Mouse (Mus musculus) forebrain, embryonic 11.5 days (tissue): ENCODE measurements around the gene Rnf186. TPM values are rescaled to one million over a fixed set of nuclear protein-coding genes. Genes with fewer than 3 reads are reported as not detected.

Source experiments
- ATAC-seq: fragments of 200-750 bp; cut with Nextera tagmentation; replicated peaks from 2 replicates; pipeline ENCODE4 v1.8.0; 2017; ENCODE audit warnings: moderate TSS enrichment; ENCODE audit not compliant: low FRiP score
- DNase-seq: peaks from one replicate; pipeline ENCODE4 v3.0.0-alpha.2; 2017; ENCODE audit warnings: low spot score
- H3K27ac ChIP-seq: fragments of 300-500 bp; sonication (generic); 2 replicates; pipeline ENCODE4 v1.5.1; 2014; ENCODE audit warnings: low read depth, low read length
- H3K27me3 ChIP-seq: fragments of 300-500 bp; sonication (generic); 2 replicates; pipeline ENCODE4 v1.6.1; 2014; ENCODE audit warnings: mild to moderate bottlenecking, low read length, mixed read lengths; ENCODE audit not compliant: control insufficient read depth, insufficient read depth
- H3K36me3 ChIP-seq: fragments of 300-500 bp; sonication (generic); 2 replicates; pipeline ENCODE4 v1.6.1; 2014; ENCODE audit warnings: mild to moderate bottlenecking, low read length, moderate library complexity, mixed read lengths; ENCODE audit not compliant: control insufficient read depth, insufficient read depth
- H3K4me1 ChIP-seq: fragments of 300-500 bp; sonication (generic); replicated peaks from 2 replicates; pipeline ENCODE4 v1.6.1; 2014; ENCODE audit warnings: low read length, mixed read lengths; ENCODE audit not compliant: control insufficient read depth, insufficient read depth
- H3K4me2 ChIP-seq: fragments of 300-500 bp; sonication (generic); 2 replicates; pipeline ENCODE4 v1.6.1; 2014; ENCODE audit warnings: low read depth, mild to moderate bottlenecking, low read length, moderate library complexity, mixed read lengths; ENCODE audit not compliant: severe bottlenecking
- H3K4me3 ChIP-seq: fragments of 300-500 bp; sonication (generic); 2 replicates; pipeline ENCODE4 v1.5.1; 2014; ENCODE audit warnings: low read depth, low read length
- H3K9ac ChIP-seq: fragments of 300-500 bp; sonication (generic); 2 replicates; pipeline ENCODE4 v1.6.1; 2014; ENCODE audit warnings: low read length
- H3K9me3 ChIP-seq: fragments of 300-500 bp; sonication (generic); 2 replicates; pipeline ENCODE4 v1.6.1; 2016; ENCODE audit warnings: low read length, mixed read lengths; ENCODE audit not compliant: control insufficient read depth
- WGBS: fragments of 180-500 bp; shearing (Covaris S2); extraction: QIAGEN DNeasy Blood & Tissue Kit; methylation state at CpG from one replicate; pipeline ENCODE4 v1.1.7; 2014; 5-methylcytosine and 5-hydroxymethylcytosine counted together
- polyA plus RNA-seq: library from polyadenylated mRNA; unstranded; fragments of >200 nt; fragmentation: Nextera tagmentation; extraction: Ambion mirVana; gene quantifications from 2 replicates; pipeline ENCODE4 v1.2.1, GENCODE M21; 2014

Gene Rnf186
- polyA plus RNA-seq, 1 experiment from 2014 or later = not detected

- Histone ChIP-seq H3K4me1 (no peaks in the 10 kb centered on the region), H3K9ac (no peak overlapping the region), H3K27ac (no peak overlapping the region), H3K9me3 (no peaks in the 10 kb centered on the region), H3K36me3 (no peaks in the 10 kb centered on the region), H3K4me2 (no peak overlapping the region), H3K4me3 (no peak overlapping the region), H3K27me3 (no peaks in the 10 kb centered on the region)
- 97% methylated on average over 13 of the region's 13 CpGs for WGBS
- ATAC-seq = no peak
- DNase-seq = no peak
Measured at GRCm38 (mm10) chr4:139011201-139011702, 44.3 kb downstream of the Rnf186 start.

DNA sequence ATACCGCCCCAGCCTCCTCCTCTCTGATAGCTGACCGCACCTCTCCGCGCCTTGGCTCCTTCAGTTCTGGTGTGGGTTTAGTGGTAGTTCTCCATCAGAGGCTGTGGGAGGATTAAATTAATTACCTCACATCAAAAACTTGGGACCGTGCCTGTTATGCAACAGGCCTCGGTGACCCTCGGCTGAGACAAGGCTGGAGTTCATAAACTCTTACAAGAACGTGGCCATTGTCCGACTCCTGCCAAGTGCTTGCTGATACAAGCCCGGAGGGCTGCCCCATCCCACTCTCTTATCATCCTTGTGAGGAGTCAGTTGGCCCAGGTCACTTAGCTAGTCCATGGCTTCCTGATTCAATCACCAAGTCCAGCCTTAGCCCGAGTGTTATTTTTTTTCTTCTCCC, 46.4 kb downstream of the Rnf186 start:
- no peak overlapping the region for H3K9ac ChIP-seq
- no peaks in the 10 kb centered on the region for H3K4me1 ChIP-seq
- no peak for DNase-seq
- no peak for ATAC-seq
- H3K36me3 ChIP-seq = no peaks in the 10 kb centered on the region
- H3K27me3 ChIP-seq = no peaks in the 10 kb centered on the region
- H3K27ac ChIP-seq = no peak overlapping the region
- H3K9me3 ChIP-seq = no peaks in the 10 kb centered on the region
- H3K4me2 ChIP-seq = no peak overlapping the region
- no peak overlapping the region for H3K4me3 ChIP-seq
- 92% methylated on average over 11 of the region's 11 CpGs for WGBS

- DNase-seq (no peak), ATAC-seq (no peak)
- no peak overlapping the region for H3K27ac ChIP-seq
- no peak overlapping the region for H3K4me3 ChIP-seq
- WGBS = 78% methylated on average over 6 of the region's 6 CpGs
- no peak overlapping the region for H3K4me2 ChIP-seq
- no peaks in the 10 kb centered on the region for H3K4me1 ChIP-seq
- no peaks in the 10 kb centered on the region for H3K27me3 ChIP-seq
- no peak overlapping the region for H3K9ac ChIP-seq
- H3K36me3 ChIP-seq = no peaks in the 10 kb centered on the region
- H3K9me3 ChIP-seq = no peaks in the 10 kb centered on the region
Measured at GRCm38 (mm10) chr4:139014793-139015192, 47.9 kb downstream of the Rnf186 start.

Other genes with a start within 250 kb of the Rnf186 start
- 0.37 and 0.52 TPM in 2 replicates for gene Pla2g2c, start 242.3 kb upstream of the Rnf186 start, polyA plus RNA-seq
- gene Ubxn10, start 229.9 kb upstream of the Rnf186 start, polyA plus RNA-seq = 1.5 and 1.6 TPM in 2 replicates
- 0.09 TPM in 1 of 2 replicates, not detected in the other for gene Pla2g2f, start 209.5 kb upstream of the Rnf186 start, polyA plus RNA-seq
- not detected in 2 replicates for gene Pla2g2d, start 191.4 kb upstream of the Rnf186 start, polyA plus RNA-seq
- gene Pla2g5, start 103.6 kb upstream of the Rnf186 start, polyA plus RNA-seq = 0.31 and 0.33 TPM in 2 replicates
- gene Gm13030, start 93.1 kb upstream of the Rnf186 start, polyA plus RNA-seq = not detected in 2 replicates
- gene Pla2g2e, start 89.2 kb upstream of the Rnf186 start, polyA plus RNA-seq = not detected in 2 replicates
- gene Otud3, start 53.2 kb upstream of the Rnf186 start, polyA plus RNA-seq = 2.8 and 3.5 TPM in 2 replicates
- gene Tmco4, start 5.8 kb downstream of the Rnf186 start, polyA plus RNA-seq = 0.77 and 0.96 TPM in 2 replicates
- 0.27 TPM in 1 of 2 replicates, not detected in the other for gene Htr6, start 108.5 kb downstream of the Rnf186 start, polyA plus RNA-seq
- 23.9 and 24.7 TPM in 2 replicates for gene Nbl1, start 125.9 kb downstream of the Rnf186 start, polyA plus RNA-seq
- gene Minos1, start 164.0 kb downstream of the Rnf186 start, polyA plus RNA-seq = 344 and 387 TPM in 2 replicates
- 238 and 240 TPM in 2 replicates for gene Capzb, start 225.8 kb downstream of the Rnf186 start, polyA plus RNA-seq